In genomic region chr7:68230831-68231230, GRCm38 (mm10) we compare ENCODE assay signal across 21 mouse cellular contexts. TPM values are rescaled to one million over a fixed set of nuclear protein-coding genes. Genes with fewer than 3 reads are reported as not detected.
DNase-seq lines count a peak whose midpoint lies in the region; ATAC-seq and TF ChIP-seq lines count a peak whose summit lies in the region.
"Had no signal": no experiment of that assay in that cellular context is flagged by ENCODE, and none has a peak within 500 bp of the region (broad histone marks: within the 10 kb centered on the region; RNA-seq: fewer than 3 reads in every experiment).

No protein-coding gene starts in this region.

- no peaks in the 10 kb centered on the region for H3K27me3 ChIP-seq in forebrain, embryonic 13.5 days
- H3K27me3 ChIP-seq in forebrain, embryonic 12.5 days: no peaks in the 10 kb centered on the region
- H3K27me3 ChIP-seq: heart, embryonic 12.5 days had no signal

- TF ChIP-seq CTCF in layer of hippocampus, adult 2 months (conservative IDR thresholded peaks at IDR 0.05): no peak
- TF ChIP-seq CTCF in brain, embryonic 14.5 days (IDR thresholded peaks at IDR 0.05; ENCODE audit: borderline replicate concordance, extremely low read depth, insufficient read depth, insufficient read length): no peak

- peak; percentile 88 for DNase-seq in heart, adult 11 months
- DNase-seq in heart, postnatal 36 days: no peak
- no peak for DNase-seq in layer of hippocampus, adult 2 months (ENCODE audit: low spot score in 2 of 2)
- no peak for DNase-seq in layer of hippocampus, postnatal 10 days (ENCODE audit: low spot score in 2 of 2)
- peak; percentile 62 for DNase-seq in brain, embryonic 14.5 days (ENCODE audit: low read depth)
- no peak for DNase-seq in embryo, embryonic 10.5 days (ENCODE audit: low spot score)
- DNase-seq: adrenal gland, adult 2 months; cerebellum, adult 18-20 months; cerebellum, postnatal 36 days; gastrocnemius, postnatal 14 days; kidney, adult 11 months; kidney, adult 9 months had no signal

- no peak for TF ChIP-seq POLR2A in brain, embryonic 14.5 days (IDR thresholded peaks at IDR 0.05; ENCODE audit: borderline replicate concordance, extremely low read depth, insufficient read depth, insufficient read length, poor library complexity, severe bottlenecking)

- H3K4me1 ChIP-seq in forebrain, embryonic 13.5 days: peaks cover 32% of the 10 kb centered on the region
- peaks cover 22% of the 10 kb centered on the region for H3K4me1 ChIP-seq in forebrain, embryonic 12.5 days

- no peak overlapping the region for H3K9ac ChIP-seq in forebrain, embryonic 13.5 days
- H3K9ac ChIP-seq in forebrain, embryonic 12.5 days: no peak overlapping the region
- H3K9ac ChIP-seq: heart, embryonic 12.5 days; hindbrain, embryonic 14.5 days had no signal

- H3K27ac ChIP-seq in forebrain, embryonic 13.5 days: no peak overlapping the region
- no peak overlapping the region for H3K27ac ChIP-seq in forebrain, embryonic 12.5 days
- peak overlapping the region; percentile 23; the same call in 1 of the 2 replicates for H3K27ac ChIP-seq in layer of hippocampus, adult 2 months
- H3K27ac ChIP-seq: embryonic facial prominence, embryonic 10.5 days; hindbrain, embryonic 14.5 days had no signal

- no peak overlapping the region for H3K4me2 ChIP-seq in forebrain, embryonic 13.5 days
- H3K4me2 ChIP-seq in forebrain, embryonic 12.5 days: no peak overlapping the region
- H3K4me2 ChIP-seq: heart, embryonic 12.5 days; hindbrain, embryonic 14.5 days had no signal

- intact Hi-C loops in heart, postnatal 36 days (cut with DNase I): no loop called here

- peak; percentile 40; the same call in 1 of the 2 replicates for ATAC-seq in forebrain, embryonic 13.5 days
- ATAC-seq in forebrain, embryonic 12.5 days (ENCODE audit: low FRiP score): no peak

- WGBS in forebrain, embryonic 13.5 days: 82% methylated on average over 9 of the region's 9 CpGs
- WGBS in forebrain, embryonic 12.5 days: 95% methylated on average over 9 of the region's 9 CpGs

- H3K36me3 ChIP-seq in forebrain, embryonic 13.5 days (ENCODE audit: poor library complexity, severe bottlenecking): peaks cover 33% of the 10 kb centered on the region
- H3K36me3 ChIP-seq in forebrain, embryonic 12.5 days (replicated peaks): peaks cover 27% of the 10 kb centered on the region

- H3K9me3 ChIP-seq in forebrain, embryonic 13.5 days (replicated peaks): no peaks in the 10 kb centered on the region
- H3K9me3 ChIP-seq in forebrain, embryonic 12.5 days: no peaks in the 10 kb centered on the region
- H3K9me3 ChIP-seq: embryonic facial prominence, embryonic 10.5 days; heart, embryonic 12.5 days had no signal

- no peak overlapping the region for H3K4me3 ChIP-seq in forebrain, embryonic 13.5 days
- no peak overlapping the region for H3K4me3 ChIP-seq in forebrain, embryonic 12.5 days (replicated peaks)
- H3K4me3 ChIP-seq in layer of hippocampus, adult 2 months: no peak overlapping the region
- H3K4me3 ChIP-seq: embryonic facial prominence, embryonic 10.5 days; heart, embryonic 12.5 days had no signal

RNA-seq across cellular contexts. Expression of gene Pgpep1l, which starts 33.2 kb away (rescaled TPM):
- not detected in 2 replicates for polyA plus RNA-seq in forebrain, embryonic 13.5 days (2015; fragmentation: Nextera tagmentation; extraction: Ambion mirVana)
- polyA plus RNA-seq in forebrain, embryonic 12.5 days (2016; fragmentation: Nextera tagmentation; extraction: Ambion mirVana): not detected in 2 replicates
- total RNA-seq in heart, postnatal 36 days (2021): under 1 TPM in 1 of 2 experiments, not detected in 1; 0.33 TPM
- 1 to 10 TPM; 3.2 to 3.6 TPM for total RNA-seq in layer of hippocampus, adult 2 months (2021)
- total RNA-seq in layer of hippocampus, postnatal 10 days (2021): 1 to 10 TPM in 1 of 2 experiments, under 1 TPM in 1; 0.60 to 1.7 TPM
- polyA plus RNA-seq in brain, embryonic 14.5 days (2012; rRNA removed): 0.14 and 0.41 TPM in 2 replicates
- total RNA-seq: adrenal gland, adult 2 months; heart, postnatal 25 days had no signal
- polyA plus RNA-seq: adrenal gland, adult 2 months; embryonic facial prominence, embryonic 10.5 days; embryonic facial prominence, embryonic 14.5 days; gonadal fat pad, adult 2 months; heart, embryonic 12.5 days; intestine, embryonic 14.5 days had no signal

RNA-seq across cellular contexts. Expression of gene Fam169b, which starts 42.8 kb away (rescaled TPM):
- polyA plus RNA-seq in forebrain, embryonic 13.5 days (2015; fragmentation: Nextera tagmentation; extraction: Ambion mirVana): not detected in 2 replicates
- 0.49 and 0.74 TPM in 2 replicates for polyA plus RNA-seq in forebrain, embryonic 12.5 days (2016; fragmentation: Nextera tagmentation; extraction: Ambion mirVana)
- total RNA-seq in heart, postnatal 36 days (2021): under 1 TPM in 1 of 2 experiments, not detected in 1; 0.14 TPM
- total RNA-seq in layer of hippocampus, adult 2 months (2021): 1 to 10 TPM in 1 of 2 experiments, under 1 TPM in 1; 0.64 to 1.1 TPM
- under 1 TPM; 0.27 to 0.89 TPM for total RNA-seq in layer of hippocampus, postnatal 10 days (2021)
- polyA plus RNA-seq in brain, embryonic 14.5 days (2012; rRNA removed): 0.05 and 0.10 TPM in 2 replicates
- total RNA-seq: adrenal gland, adult 2 months had no signal

Comparison
In these comparisons a context has a peak if more than half of its experiments do, and no peak if none do; other contexts are left out.
1. DNase-seq: peak in heart, adult 11 months (single experiment) and brain, embryonic 14.5 days (single experiment); none in heart, postnatal 36 days (0 of 2), layer of hippocampus, adult 2 months (0 of 2), layer of hippocampus, postnatal 10 days (0 of 2) and embryo, embryonic 10.5 days (single experiment).